Mouse (Mus musculus) brain, embryonic 14.5 days (tissue): ENCODE results near the gene Itga11.

Source experiments
- CTCF ChIP-seq: fragments of 200-500 bp; IDR thresholded peaks from 2 replicates; pipeline ENCODE4 v1.5.1; 2012; ENCODE audit warnings: inconsistent platforms, mild to moderate bottlenecking, moderate library complexity, borderline replicate concordance; ENCODE audit not compliant: insufficient read depth, insufficient read length; ENCODE audit errors: extremely low read depth
- POLR2A ChIP-seq: fragments of 200-500 bp; IDR thresholded peaks from 2 replicates; pipeline ENCODE4 v1.6.1; 2012; ENCODE audit warnings: mild to moderate bottlenecking, inconsistent platforms, borderline replicate concordance; ENCODE audit not compliant: poor library complexity, insufficient read depth, insufficient read length, severe bottlenecking; ENCODE audit errors: extremely low read depth

DNA sequence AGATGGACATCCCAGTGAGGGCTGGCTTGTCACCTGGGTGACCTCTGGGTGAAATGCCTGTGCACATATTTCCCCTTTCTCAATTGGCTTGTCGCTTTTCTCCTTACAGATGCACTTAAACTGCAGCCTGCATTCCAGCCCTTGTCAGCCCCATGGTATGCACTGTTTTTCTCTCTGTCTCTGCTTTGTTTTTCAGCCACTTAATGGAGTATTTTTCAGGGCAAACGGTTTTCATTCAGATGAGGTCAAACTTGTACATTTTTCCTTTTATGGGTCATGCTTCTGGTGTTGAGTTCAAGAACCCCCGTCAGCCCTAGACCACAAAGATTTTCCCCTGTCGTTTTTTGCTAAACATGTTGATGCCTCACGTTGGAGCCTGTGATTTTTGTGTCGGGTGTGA, 39.6 kb upstream of the Itga11 start:
- TF ChIP-seq CTCF: no peak
- no peak for TF ChIP-seq POLR2A
